Mouse (Mus musculus): ENCODE measurements around the gene Pinlyp. TPM values are rescaled to one million over a fixed set of nuclear protein-coding genes. Genes with fewer than 3 reads are reported as not detected.

Pinlyp gene
- polyA plus RNA-seq, 1 experiment from 2014 or later: 0.28 TPM

DNA sequence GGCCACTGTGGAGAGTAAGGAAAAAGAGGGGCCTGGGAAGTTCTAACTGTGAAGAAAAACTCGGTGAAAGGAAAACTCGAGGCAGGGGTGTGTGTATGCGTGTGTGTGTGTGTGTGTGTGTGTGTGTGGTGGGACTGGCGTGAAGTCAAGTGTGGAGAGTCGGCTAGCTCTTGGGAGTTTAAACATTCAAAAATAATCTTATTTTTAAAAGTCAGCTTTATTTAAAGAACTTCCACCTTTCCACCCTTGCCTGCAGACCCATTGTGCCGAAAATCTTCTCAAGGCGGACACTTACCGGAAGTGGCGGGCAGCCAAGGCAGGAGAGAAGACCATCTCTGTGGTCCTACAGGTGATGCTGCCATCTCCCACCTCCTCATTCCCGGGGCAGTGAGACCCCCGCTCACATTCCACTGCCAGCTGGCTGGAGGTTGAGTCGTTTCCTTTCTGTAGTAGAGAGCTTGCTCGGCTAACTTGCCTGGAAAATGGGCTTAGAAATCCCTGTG, 1.7 kb upstream of the Pinlyp start:
- Histone ChIP-seq H3K9ac (ENCODE audit: low read depth, low read length) (peak overlapping the region; percentile 77), H3K27ac (ENCODE audit: low read depth, low read length) (no peak overlapping the region), H3K27me3 (ENCODE audit: control insufficient read depth, insufficient read depth, low read length) (no peaks in the 10 kb centered on the region), H3K36me3 (ENCODE audit: control insufficient read depth, insufficient read depth, low read length) (no peaks in the 10 kb centered on the region), H3K4me2 (replicated peaks; ENCODE audit: low read depth, low read length) (peak overlapping the region; percentile 65), H3K4me1 (replicated peaks; ENCODE audit: control insufficient read depth, insufficient read depth, low read length) (peaks cover 9% of the 10 kb centered on the region), H3K9me3 (ENCODE audit: control insufficient read depth, low read length) (no peaks in the 10 kb centered on the region), H3K4me3 (ENCODE audit: low read depth, low read length) (peak overlapping the region; percentile 83)
- WGBS: 32% methylated on average over 13 of the region's 13 CpGs
- no peak; the same call in 1 of the 2 replicates for ATAC-seq (ENCODE audit: low FRiP score)
- DNase-seq (ENCODE audit: low spot score): no peak

DNA sequence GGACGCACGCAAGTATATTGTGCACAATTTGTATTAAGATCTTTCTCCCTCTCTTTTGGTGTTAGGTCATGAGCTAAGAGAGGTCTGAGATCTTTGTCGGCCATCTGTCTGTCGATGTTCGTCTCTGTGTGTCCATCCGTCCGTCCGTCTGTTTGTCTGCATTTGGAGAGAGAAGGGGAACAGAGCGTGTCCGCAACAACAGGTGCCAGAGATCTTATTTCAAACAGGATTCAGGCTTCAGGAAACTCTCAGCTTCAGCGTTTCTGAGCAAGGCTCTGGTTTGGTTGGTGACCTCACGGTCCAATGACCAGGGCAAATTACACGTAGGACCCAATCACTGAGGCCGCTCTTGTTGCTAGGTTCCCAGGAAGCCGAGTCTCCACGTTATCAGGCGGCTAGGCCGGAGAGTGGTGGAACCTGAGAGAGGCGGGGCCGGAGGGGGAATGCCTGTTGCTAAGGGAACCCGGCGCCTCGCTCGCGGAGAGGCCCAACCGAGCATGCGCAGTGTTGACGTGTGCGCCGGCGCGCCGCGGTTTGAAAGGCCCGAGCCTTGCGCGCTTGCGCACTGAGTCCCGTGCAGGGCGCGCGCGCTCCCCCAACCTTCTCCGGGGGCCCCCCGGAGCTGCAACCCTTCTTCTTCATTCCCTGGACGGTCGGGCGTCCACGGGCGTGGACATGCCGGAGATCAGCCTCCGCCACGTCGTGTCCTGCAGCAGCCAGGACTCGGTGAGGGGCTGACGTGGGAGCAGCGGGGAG, 894 bp upstream of the Pinlyp start:
- peak overlapping the region; percentile 77 for H3K9ac ChIP-seq (ENCODE audit: low read depth, low read length)
- peak overlapping the region; percentile 83 for H3K4me3 ChIP-seq (ENCODE audit: low read depth, low read length)
- peaks cover 9% of the 10 kb centered on the region for H3K4me1 ChIP-seq (replicated peaks; ENCODE audit: control insufficient read depth, insufficient read depth, low read length)
- no peaks in the 10 kb centered on the region for H3K9me3 ChIP-seq (ENCODE audit: control insufficient read depth, low read length)
- ATAC-seq (ENCODE audit: low FRiP score) (peak; percentile 98), DNase-seq (ENCODE audit: low spot score) (peak; percentile 100)
- H3K36me3 ChIP-seq (ENCODE audit: control insufficient read depth, insufficient read depth, low read length): no peaks in the 10 kb centered on the region
- peak overlapping the region; percentile 42 for H3K27ac ChIP-seq (ENCODE audit: low read depth, low read length)
- H3K27me3 ChIP-seq (ENCODE audit: control insufficient read depth, insufficient read depth, low read length): no peaks in the 10 kb centered on the region
- peak overlapping the region; percentile 65 for H3K4me2 ChIP-seq (replicated peaks; ENCODE audit: low read depth, low read length)
- under 1% methylated on average over 57 of the region's 57 CpGs for WGBS

DNA sequence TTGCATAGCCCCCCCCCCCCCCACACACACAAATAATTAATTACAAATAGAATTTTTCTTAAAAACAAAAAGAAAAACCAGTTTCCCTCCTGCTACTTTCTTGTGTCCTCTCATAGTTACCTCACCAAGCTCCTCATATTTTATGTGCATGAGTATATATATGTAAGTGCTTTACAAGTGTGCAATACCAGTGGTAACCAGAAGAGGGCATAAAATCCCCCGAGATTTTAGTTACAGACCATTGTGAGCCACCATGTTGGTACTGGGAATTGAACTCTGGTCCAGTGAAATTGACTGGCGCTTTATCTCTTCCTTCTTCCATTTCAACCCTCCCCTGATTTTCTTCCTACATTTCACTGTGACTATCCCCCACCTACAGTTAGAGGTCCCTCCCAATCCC, 1.4 kb downstream of the Pinlyp start:
- Histone ChIP-seq H3K9me3 (ENCODE audit: control insufficient read depth, low read length) (no peaks in the 10 kb centered on the region), H3K9ac (ENCODE audit: low read depth, low read length) (no peak overlapping the region), H3K4me2 (replicated peaks; ENCODE audit: low read depth, low read length) (no peak overlapping the region), H3K36me3 (ENCODE audit: control insufficient read depth, insufficient read depth, low read length) (no peaks in the 10 kb centered on the region), H3K4me1 (replicated peaks; ENCODE audit: control insufficient read depth, insufficient read depth, low read length) (peaks cover 9% of the 10 kb centered on the region), H3K4me3 (ENCODE audit: low read depth, low read length) (no peak overlapping the region), H3K27me3 (ENCODE audit: control insufficient read depth, insufficient read depth, low read length) (no peaks in the 10 kb centered on the region), H3K27ac (ENCODE audit: low read depth, low read length) (no peak overlapping the region)
- DNase-seq (ENCODE audit: low spot score) (peak; percentile 20), ATAC-seq (ENCODE audit: low FRiP score) (no peak)
- 78% methylated on average over 2 of the region's 2 CpGs for WGBS

DNA sequence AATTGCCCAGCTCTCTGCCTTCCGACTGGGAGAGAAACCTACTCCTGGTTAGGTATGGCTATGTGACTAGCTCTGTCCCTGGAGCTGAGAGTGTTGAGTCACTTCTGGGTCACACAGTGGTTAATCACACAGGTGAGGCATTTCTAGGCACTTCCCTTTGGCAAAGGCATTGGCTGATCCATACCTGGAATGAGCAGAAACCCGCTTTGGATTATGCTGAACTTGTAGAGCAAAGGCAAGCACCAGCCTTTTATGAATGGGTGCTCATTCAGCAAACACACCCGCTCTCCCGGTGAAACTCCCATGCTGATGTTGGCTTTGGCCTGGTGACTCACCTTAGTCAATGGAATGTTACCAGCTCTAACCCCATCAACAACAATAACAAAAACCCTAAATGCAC, 6.2 kb downstream of the Pinlyp start:
- Histone ChIP-seq H3K27me3 (ENCODE audit: control insufficient read depth, insufficient read depth, low read length) (no peaks in the 10 kb centered on the region), H3K4me2 (replicated peaks; ENCODE audit: low read depth, low read length) (no peak overlapping the region), H3K4me3 (ENCODE audit: low read depth, low read length) (no peak overlapping the region), H3K36me3 (ENCODE audit: control insufficient read depth, insufficient read depth, low read length) (no peaks in the 10 kb centered on the region), H3K4me1 (replicated peaks; ENCODE audit: control insufficient read depth, insufficient read depth, low read length) (no peaks in the 10 kb centered on the region), H3K9ac (ENCODE audit: low read depth, low read length) (no peak overlapping the region), H3K9me3 (ENCODE audit: control insufficient read depth, low read length) (no peaks in the 10 kb centered on the region), H3K27ac (ENCODE audit: low read depth, low read length) (no peak overlapping the region)
- ATAC-seq (ENCODE audit: low FRiP score) (no peak), DNase-seq (ENCODE audit: low spot score) (no peak)
- WGBS: 91% methylated on average over 4 of the region's 4 CpGs

DNA sequence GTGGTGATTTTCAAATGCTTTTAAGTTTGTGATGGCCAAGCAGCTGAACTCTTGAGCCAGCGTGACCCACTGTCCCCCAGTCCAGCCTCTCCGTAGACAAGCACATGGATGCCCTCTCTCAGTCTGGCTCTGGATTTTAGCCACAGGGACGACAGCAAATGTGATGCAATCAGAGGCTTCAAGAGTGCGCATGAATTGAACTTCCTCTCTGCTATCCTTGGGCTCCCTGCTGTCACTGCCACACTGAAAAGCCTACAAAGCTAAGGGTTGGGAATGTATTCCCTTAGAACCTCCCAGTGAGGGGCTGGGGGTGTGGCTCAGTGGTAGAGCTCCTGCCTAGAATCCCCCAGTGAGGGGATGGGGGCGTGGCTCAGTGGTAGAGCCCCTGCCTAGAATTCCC, 7.2 kb downstream of the Pinlyp start:
- Histone ChIP-seq H3K27ac (ENCODE audit: low read depth, low read length) (no peak overlapping the region), H3K9ac (ENCODE audit: low read depth, low read length) (no peak overlapping the region), H3K9me3 (ENCODE audit: control insufficient read depth, low read length) (no peaks in the 10 kb centered on the region), H3K36me3 (ENCODE audit: control insufficient read depth, insufficient read depth, low read length) (0 out of 2 replicates have a peak, but pooled peaks cover 3% of the 10 kb centered on the region), H3K4me2 (replicated peaks; ENCODE audit: low read depth, low read length) (no peak overlapping the region), H3K4me3 (ENCODE audit: low read depth, low read length) (no peak overlapping the region), H3K4me1 (replicated peaks; ENCODE audit: control insufficient read depth, insufficient read depth, low read length) (peaks cover 4% of the 10 kb centered on the region; the same call in 1 of the 2 replicates), H3K27me3 (ENCODE audit: control insufficient read depth, insufficient read depth, low read length) (peaks cover 4% of the 10 kb centered on the region; the same call in 1 of the 2 replicates)
- 81% methylated on average over 5 of the region's 5 CpGs for WGBS
- DNase-seq (ENCODE audit: low spot score) (no peak), ATAC-seq (ENCODE audit: low FRiP score) (no peak)

DNA sequence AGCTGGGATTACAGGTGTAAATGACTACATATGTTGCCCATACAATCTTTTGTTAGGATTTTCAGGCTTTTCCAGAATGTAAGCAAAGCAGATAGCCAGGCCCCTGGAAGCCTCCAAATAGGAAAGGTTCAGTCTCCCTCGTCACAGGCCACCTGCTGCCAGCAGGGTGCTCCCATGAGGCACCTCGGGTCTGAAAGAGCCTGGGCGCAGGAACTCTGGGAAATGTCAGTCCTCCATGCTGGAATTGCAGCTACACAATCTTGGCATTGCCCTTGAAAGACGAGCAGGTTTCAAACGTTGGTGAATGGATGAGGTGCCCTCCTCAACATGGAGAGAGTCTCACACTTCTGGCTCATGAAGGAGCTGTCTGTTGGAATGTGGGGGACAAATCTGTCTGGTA, 7.8 kb downstream of the Pinlyp start:
- peaks cover 8% of the 10 kb centered on the region for H3K27me3 ChIP-seq (ENCODE audit: control insufficient read depth, insufficient read depth, low read length)
- no peak overlapping the region for H3K4me3 ChIP-seq (ENCODE audit: low read depth, low read length)
- 0 out of 2 replicates have a peak, but pooled peaks cover 3% of the 10 kb centered on the region for H3K36me3 ChIP-seq (ENCODE audit: control insufficient read depth, insufficient read depth, low read length)
- H3K9me3 ChIP-seq (ENCODE audit: control insufficient read depth, low read length): no peaks in the 10 kb centered on the region
- peaks cover 6% of the 10 kb centered on the region; the same call in 1 of the 2 replicates for H3K4me1 ChIP-seq (replicated peaks; ENCODE audit: control insufficient read depth, insufficient read depth, low read length)
- DNase-seq (ENCODE audit: low spot score) (no peak), ATAC-seq (ENCODE audit: low FRiP score) (no peak)
- H3K4me2 ChIP-seq (replicated peaks; ENCODE audit: low read depth, low read length): no peak overlapping the region
- no peak overlapping the region for H3K27ac ChIP-seq (ENCODE audit: low read depth, low read length)
- H3K9ac ChIP-seq (ENCODE audit: low read depth, low read length): no peak overlapping the region
- 55% methylated on average over 5 of the region's 5 CpGs for WGBS

DNA sequence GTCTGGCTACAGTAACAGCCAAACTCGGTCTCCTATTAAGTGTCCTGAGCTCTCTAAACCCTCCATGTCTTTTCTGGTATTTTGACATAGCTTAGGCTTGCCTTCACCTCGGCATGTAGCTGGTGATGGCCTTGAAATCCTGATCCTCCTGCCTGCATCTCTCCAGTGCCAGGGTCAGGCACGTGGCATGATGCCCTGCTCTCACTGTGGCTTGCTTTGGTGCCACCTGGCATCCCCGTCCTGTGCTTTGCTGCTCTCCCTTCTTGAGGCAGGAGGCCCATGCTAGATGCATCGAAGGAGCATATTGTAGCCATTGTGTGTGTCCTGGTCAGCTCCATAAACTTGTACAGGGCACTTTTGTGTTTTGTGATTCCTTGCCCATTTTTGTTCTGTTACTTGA, 8.3 kb downstream of the Pinlyp start:
- Histone ChIP-seq H3K4me2 (replicated peaks; ENCODE audit: low read depth, low read length) (no peak overlapping the region), H3K36me3 (ENCODE audit: control insufficient read depth, insufficient read depth, low read length) (0 out of 2 replicates have a peak, but pooled peaks cover 3% of the 10 kb centered on the region), H3K27ac (ENCODE audit: low read depth, low read length) (no peak overlapping the region), H3K27me3 (ENCODE audit: control insufficient read depth, insufficient read depth, low read length) (peaks cover 10% of the 10 kb centered on the region), H3K4me1 (replicated peaks; ENCODE audit: control insufficient read depth, insufficient read depth, low read length) (peaks cover 6% of the 10 kb centered on the region; the same call in 1 of the 2 replicates), H3K9ac (ENCODE audit: low read depth, low read length) (no peak overlapping the region), H3K4me3 (ENCODE audit: low read depth, low read length) (no peak overlapping the region), H3K9me3 (ENCODE audit: control insufficient read depth, low read length) (no peaks in the 10 kb centered on the region)
- 88% methylated on average over 5 of the region's 5 CpGs for WGBS
- no peak for DNase-seq (ENCODE audit: low spot score)
- no peak for ATAC-seq (ENCODE audit: low FRiP score)

DNA sequence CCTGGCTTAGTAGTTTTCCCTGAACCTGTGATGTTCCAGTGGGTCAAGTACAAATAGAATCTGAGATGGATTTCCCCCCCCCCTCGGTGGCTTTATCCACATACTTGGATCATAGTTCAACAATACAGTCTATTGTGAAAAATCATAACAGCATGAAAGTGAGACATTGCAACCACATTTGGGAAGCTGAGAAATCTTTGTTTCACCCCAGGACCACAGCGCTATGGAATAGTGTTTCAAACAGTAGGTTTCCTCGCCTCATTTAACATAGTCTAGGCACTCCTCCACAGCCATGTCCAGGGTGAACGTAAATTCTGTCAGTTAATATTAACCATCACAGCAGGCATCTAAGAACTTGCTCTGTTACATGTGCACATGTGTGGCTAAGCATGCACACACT, 8.8 kb downstream of the Pinlyp start:
- Histone ChIP-seq H3K9ac (ENCODE audit: low read depth, low read length) (no peak overlapping the region), H3K4me1 (replicated peaks; ENCODE audit: control insufficient read depth, insufficient read depth, low read length) (peaks cover 6% of the 10 kb centered on the region; the same call in 1 of the 2 replicates), H3K27ac (ENCODE audit: low read depth, low read length) (no peak overlapping the region), H3K9me3 (ENCODE audit: control insufficient read depth, low read length) (no peaks in the 10 kb centered on the region), H3K27me3 (ENCODE audit: control insufficient read depth, insufficient read depth, low read length) (peaks cover 10% of the 10 kb centered on the region), H3K4me2 (replicated peaks; ENCODE audit: low read depth, low read length) (no peak overlapping the region), H3K36me3 (ENCODE audit: control insufficient read depth, insufficient read depth, low read length) (0 out of 2 replicates have a peak, but pooled peaks cover 3% of the 10 kb centered on the region), H3K4me3 (ENCODE audit: low read depth, low read length) (no peak overlapping the region)
- no peak for ATAC-seq (ENCODE audit: low FRiP score)
- WGBS: 80% methylated on average over 4 of the region's 4 CpGs
- DNase-seq (ENCODE audit: low spot score): no peak

DNA sequence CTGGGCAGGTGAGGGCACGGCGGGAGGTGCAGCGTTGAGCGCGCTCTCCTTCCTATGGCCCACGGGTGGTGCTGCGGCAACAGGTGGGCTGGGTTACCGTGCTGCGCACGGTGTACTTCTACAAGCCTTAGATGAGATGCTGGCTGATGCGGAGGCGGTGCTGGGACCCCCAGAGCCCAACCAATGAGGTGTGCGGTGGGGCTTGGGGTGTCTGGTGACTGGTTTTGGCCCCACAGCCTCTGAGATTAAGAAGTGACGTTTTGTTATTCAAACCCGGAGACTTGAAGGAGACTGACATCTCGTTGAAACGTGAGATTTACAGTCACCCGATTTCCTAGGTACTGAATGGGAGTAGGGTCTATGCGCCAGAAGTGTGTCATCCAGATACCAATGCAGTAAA, 11.6 kb downstream of the Pinlyp start:
- no peak overlapping the region for H3K9ac ChIP-seq (ENCODE audit: low read depth, low read length)
- no peak for DNase-seq (ENCODE audit: low spot score)

More for the DNA sequence above, 11.6 kb downstream of the Pinlyp start:
- ATAC-seq (ENCODE audit: low FRiP score): no peak
- H3K4me3 ChIP-seq (ENCODE audit: low read depth, low read length): no peak overlapping the region
- no peaks in the 10 kb centered on the region for H3K9me3 ChIP-seq (ENCODE audit: control insufficient read depth, low read length)
- H3K36me3 ChIP-seq (ENCODE audit: control insufficient read depth, insufficient read depth, low read length): 0 out of 2 replicates have a peak, but pooled peaks cover 3% of the 10 kb centered on the region
- WGBS: 21% methylated on average over 18 of the region's 19 CpGs
- no peak overlapping the region; the same call in 1 of the 2 replicates for H3K4me2 ChIP-seq (replicated peaks; ENCODE audit: low read depth, low read length)
- H3K27ac ChIP-seq (ENCODE audit: low read depth, low read length): no peak overlapping the region
- peaks cover 10% of the 10 kb centered on the region for H3K27me3 ChIP-seq (ENCODE audit: control insufficient read depth, insufficient read depth, low read length)
- peaks cover 6% of the 10 kb centered on the region; the same call in 1 of the 2 replicates for H3K4me1 ChIP-seq (replicated peaks; ENCODE audit: control insufficient read depth, insufficient read depth, low read length)

Measured in hindbrain, embryonic 11.5 days (tissue).